Mouse (Mus musculus) spleen, postnatal 36 days (tissue): ENCODE measurements around the gene Ubxn1.
"Not testable (repeated sequence)": the region's sequence is repeated elsewhere in the genome, so short reads cannot be mapped to it uniquely, and the experiment has no call there.

ENCODE experiments used
- DNase-seq, 2 experiments: peaks; one replicate each; pipeline ENCODE4 v3.0.0; 2022; ENCODE audit warnings: low spot score in 2 of 2, mixed read lengths in 1 of 2

Gene Ubxn1

DNA sequence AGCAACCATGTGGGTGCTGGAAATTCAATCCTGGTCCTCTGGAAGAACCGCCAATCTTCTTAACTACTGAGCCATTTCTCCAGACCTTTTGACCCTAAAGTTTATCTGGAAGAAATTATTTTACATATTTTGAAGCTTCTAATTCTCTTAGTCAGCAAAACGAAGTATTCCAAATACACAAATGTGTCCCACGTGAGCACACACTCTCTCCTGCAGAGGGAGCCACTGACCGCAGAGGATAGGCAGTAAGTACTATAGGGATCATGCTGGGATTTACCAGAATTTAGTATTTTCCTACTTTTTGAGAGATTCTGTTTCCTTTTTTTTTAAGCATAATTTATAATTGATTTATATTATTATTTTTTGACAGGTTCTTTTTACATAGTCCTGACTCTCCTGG, 13.6 kb upstream of the Ubxn1 start:
- DNase-seq: peak in 1 of 2 experiments; percentile 46

DNA sequence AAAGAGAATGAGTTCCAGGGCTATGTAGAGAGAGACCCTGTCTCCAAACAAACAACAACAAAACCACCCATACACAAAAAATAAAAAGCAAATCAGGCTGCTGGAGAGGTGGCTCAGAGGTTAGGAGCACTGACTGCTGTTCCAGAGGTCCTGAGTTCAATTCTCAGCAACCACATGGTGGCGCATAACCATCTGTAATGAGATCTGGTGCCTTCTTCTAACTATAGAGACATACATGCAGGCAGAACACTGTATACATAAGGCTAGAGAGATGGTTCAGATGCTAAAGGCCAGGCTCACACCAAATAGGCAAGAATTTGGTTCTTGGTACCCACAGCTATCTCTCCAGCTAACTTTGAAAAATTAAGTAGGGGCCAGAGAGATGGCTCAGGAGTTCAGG, 12.3 kb upstream of the Ubxn1 start:
- DNase-seq: peak; percentile 43 to 56

DNA sequence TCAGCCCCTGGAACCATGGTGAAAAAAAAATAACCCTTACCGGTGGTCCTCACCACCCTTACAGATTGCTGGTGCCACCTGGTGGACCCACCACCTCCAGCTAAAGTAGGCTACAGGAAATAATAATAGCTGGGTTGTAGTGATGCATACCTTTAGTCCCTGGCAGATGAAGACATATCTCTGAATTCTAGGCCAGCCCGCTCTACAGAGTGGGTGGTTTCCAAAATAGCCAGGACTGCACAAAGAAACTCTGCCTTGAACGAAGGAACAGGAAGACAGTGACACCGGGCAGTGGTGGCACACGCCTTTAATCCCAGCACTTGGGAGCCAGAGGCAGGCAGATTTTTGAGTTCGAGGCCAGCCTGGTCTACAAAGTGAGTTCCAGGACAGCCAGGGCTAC, 7.0 kb upstream of the Ubxn1 start:
- DNase-seq: no peak

DNA sequence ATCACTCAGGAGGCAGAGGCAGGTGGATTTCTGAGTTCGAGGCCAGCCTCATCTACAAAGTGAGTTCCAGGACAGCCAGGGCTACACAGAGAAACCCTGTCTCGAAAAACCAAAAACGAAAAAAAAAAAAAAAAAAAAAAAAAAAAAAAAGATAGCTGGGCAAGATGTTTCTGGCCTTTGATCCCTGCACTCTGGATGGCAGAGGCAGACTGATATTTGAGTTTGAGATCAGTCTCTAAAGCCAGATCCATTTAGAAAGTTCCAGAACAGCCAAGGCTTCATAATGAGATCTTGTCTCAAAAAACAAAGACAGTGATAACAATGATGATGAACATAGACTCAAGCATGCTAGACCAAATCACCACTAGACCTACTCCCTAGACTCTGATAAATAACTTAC, 915 bp upstream of the Ubxn1 start:
- not testable (repeated sequence) for DNase-seq

DNA sequence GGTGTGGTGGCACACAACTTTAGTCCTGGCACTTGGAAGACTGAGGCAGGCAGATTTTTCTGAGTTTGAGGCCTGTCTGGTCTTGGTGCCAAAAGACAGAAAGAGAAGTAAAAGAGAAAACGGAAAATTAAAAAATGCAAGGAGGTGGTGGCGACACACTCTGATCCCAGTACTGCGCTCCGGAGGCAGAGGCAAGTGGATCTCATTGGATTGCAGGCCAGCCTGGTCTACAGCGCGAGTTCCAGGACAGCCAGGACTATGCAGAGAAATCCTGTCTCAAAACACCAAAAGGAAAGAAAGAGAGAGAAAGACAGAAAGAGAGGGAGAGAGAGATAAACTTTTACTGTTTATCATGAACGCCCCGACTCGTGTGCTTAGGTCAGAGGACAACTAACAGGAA, 458 bp upstream of the Ubxn1 start:
- no peak for DNase-seq

DNA sequence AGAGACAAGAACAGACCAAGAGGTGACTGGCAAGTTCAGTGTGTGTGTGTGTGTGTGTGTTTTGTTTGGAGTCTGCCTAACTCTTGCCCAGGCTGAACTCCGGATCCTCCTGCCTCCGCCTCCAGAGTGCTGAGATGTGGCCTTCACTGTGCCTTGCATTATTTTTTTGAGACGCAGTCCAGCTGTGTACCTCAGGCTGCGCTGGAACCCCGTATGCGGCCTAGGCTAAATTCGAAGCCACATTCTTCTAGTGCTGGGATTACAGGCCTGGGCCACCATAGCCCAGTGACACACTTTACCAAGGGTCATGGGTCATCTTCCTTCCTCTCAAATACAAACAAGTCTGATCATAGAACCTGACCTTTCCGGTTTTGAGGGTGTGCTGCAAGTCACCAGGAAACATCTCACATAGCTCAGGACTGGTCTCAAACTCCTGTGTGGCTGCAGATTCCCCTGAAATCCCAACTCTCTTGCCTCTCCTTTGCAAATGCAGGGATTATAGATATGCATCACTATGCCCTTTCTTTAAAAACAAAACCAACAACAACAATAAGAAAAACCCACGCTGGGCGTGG, 1.1 kb downstream of the Ubxn1 start:
- DNase-seq: no peak

DNA sequence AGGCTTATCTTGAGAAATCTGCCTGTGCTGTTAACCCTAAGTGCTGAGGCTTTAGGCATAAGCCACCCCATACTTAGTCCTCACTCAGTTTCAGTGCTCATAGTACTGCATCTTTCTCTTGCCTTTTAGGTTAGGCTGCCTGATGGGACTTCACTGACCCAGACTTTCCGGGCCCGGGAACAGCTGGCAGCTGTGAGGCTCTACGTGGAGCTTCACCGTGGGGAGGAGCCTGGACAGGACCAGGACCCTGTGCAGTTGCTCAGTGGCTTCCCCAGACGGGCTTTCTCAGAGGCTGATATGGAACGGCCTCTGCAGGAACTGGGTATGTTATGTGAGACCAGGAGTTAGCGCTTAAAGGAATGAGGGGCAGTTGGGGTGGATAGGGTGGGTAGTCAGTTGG, 3.7 kb downstream of the Ubxn1 start:
- DNase-seq: no peak

DNA sequence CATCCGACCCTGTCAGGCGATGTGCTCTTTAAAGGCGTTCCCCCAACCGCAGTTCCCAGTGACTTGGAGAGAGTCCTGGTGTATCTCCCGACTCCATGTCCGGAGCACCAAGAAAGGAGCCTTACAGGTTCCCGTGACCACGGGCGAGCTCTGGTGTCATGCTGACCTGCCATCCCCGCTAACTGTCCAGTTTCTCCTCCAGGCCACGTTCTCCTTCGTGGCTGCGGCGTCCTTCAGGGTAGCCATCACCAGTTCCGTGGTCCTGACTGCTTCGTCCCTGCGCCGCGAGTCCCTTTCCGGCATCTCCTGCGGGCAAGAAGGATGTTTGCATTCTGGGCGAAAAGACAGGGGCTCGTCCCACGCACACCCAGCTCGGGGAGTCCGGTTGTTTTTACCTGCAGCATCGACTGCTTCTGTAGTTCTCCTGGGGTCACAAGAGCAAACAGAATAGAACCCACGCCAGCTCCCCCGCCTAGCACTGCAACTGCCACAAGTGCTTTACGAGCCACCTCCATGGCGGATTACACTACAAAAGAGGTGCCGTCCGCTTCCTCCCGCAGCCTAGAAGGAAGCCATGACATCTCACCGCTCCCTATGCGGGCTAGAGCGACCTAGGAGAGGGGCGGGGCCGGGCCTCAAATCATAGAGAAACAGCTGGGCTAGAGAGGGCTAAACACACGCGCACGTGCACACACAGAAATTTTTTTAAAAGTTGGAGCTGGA, 9.2 kb downstream of the Ubxn1 start, which contains the start of gene Uqcc3:
Gene Uqcc3, minus strand, starts transcription at position 613 of the 723 bp plus-strand sequence.
- DNase-seq: peak; percentile 89 to 91

DNA sequence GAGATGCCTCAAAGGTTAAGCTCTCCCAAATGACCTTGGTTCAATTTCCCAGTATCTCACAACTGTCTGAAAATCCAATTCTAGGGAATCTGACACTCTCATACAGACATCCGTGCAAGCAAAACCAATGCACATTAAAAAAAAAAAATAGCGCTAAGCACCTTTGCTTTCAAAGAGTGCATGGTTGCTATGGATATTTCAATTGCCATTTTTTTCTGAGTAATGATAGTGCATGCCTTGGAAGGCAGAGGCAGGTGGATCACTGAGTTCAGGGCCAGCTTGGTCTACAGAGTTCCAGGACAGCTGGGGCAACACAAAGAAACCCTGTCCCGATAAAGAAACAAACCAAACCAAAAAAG, 9.7 kb downstream of the Ubxn1 start:
- DNase-seq: no peak

DNA sequence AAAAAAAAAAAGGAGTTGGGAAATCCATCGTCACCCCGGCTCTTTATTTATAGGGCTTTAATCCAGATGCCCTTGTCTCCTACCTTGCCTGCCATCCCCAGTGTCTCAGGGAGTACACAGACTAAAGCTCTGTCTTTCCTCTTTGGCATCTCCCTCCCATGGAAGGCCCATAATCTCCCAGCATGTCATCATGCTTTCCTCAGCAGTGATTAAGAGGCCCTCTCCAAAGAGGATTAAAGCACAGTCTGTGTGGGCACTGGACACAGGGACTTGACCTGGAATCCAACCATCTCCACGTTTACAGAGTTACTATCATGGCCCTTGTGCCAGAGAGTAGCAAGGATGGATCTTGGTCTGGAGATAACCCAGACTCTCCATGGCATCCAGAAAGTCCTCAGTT, 12.3 kb downstream of the Ubxn1 start, which contains the start of the genes Lbhd1 and Gm49403:
Gene Lbhd1, plus strand, starts transcription at position 117 of the 400 bp plus-strand sequence.
Gene Gm49403, plus strand, starts transcription at position 315 of the 400 bp plus-strand sequence.
- no peak for DNase-seq

DNA sequence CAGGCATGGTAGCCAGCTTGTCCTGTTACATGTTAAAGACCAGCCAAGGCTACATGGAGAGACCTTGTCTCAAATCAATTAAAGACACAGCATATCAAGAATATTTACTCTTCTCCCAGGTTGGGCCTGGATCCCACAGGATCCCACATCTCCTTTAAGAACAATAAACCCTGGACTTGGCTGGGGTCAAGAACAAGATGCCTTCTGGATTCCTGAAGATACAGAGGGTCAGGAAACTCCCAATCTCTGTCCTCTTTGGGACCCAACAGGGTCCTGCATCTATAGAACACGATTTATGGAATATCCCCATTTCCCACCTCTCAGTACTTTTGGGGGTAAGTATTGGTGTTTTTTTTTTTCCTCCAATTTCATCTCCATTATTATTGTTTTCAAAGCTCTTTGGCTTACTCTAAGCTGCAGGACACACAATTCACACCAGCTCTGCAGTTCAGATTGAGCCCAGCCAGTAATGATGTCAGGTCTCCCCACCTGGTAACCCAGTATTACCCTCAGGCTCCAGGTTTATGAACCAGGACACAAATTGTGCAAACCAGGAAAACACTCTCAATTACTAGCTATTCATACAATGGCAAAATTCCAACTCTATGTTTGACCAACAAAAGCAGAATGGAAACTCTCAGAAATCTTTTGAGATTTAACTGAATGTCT, 15.8 kb downstream of the Ubxn1 start:
- no peak for DNase-seq

DNA sequence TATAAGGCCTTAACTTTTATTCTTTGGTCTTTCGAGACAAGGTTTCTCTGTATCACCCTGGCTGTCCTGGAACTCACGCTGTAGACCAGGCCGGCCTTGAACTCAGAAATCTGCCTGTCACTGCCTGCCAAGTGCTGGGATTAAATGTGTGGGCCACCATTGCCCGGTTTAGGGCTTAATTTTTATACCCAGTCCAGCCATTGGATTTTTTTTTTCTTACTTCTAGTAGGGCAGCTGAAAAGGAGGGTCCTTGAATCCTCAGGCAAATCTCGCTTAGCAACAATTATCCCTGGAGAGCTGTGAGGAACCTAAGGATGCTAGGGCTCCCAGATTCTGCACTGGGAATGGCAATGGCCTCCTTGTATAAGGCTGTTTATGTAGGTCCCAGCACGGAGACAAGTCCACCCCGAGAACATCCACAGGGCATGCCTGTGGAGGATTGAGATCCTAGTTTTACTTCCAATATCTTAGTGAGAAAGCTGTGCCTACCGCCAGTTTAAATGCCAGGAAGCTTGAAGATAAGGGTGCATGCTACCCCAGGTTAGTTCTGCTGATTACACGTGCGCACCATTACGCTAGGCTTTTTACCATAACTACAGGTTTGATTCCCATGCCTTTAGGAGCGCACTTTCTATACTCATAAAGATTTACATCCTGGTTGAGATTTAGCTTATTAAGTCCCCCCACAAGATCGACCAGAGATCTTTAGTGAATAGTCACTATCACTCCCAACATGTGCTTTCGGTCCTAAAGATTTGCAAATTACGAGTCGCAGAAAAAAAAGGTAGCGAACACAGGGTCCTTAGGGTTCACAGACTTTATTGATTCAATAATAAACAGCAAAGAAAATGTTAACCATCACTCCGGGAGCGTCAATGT, 16.5 kb downstream of the Ubxn1 start:
- no peak for DNase-seq

DNA sequence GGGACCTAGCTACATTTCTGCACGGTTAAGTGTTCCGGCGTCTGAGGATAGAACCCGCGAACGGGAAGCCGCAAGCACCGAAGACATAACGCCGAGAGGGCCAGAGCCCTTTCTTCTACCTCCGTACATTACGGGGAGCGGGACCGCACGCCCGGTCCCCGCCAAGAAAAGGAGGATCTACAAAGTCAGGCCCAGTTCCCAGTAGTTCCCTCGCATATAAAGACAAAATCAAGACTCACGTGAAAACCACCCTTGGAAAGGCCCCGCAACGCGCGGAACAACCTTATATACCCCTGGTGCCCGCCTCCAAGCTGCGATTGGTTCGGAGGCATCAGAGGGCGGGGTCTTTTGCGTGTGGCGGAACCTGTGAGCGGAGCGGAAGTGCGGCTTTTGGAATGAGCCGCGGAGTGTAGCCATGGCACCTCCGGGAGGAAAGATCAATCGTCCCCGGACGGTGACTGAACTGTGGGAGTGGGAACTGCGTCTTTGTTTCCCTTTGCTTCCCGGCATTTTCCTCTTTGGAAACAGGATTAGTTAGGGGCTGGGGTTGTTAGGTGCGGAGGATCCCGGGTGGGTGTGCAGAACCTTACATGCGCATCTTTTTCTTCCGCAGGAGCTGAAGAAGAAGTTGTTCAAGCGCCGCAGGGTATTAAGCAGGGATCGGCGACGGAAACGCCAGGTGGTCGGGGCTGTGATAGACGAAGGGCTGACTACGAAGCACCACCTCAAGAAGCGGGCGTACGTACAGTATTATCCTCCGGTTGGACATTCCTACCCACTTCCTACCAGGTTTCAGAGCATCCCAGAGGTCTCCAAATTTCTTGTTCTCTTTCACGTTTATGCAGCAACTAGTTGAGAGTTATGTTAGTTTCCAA, 17.5 kb downstream of the Ubxn1 start, which contains the start of the genes 1810009A15Rik and Gm49416:
Gene 1810009A15Rik, plus strand, starts transcription at position 343 of the 875 bp plus-strand sequence.
Gene Gm49416, plus strand, starts transcription at position 416 of the 875 bp plus-strand sequence.
- DNase-seq: peak; percentile 94 to 97

DNA sequence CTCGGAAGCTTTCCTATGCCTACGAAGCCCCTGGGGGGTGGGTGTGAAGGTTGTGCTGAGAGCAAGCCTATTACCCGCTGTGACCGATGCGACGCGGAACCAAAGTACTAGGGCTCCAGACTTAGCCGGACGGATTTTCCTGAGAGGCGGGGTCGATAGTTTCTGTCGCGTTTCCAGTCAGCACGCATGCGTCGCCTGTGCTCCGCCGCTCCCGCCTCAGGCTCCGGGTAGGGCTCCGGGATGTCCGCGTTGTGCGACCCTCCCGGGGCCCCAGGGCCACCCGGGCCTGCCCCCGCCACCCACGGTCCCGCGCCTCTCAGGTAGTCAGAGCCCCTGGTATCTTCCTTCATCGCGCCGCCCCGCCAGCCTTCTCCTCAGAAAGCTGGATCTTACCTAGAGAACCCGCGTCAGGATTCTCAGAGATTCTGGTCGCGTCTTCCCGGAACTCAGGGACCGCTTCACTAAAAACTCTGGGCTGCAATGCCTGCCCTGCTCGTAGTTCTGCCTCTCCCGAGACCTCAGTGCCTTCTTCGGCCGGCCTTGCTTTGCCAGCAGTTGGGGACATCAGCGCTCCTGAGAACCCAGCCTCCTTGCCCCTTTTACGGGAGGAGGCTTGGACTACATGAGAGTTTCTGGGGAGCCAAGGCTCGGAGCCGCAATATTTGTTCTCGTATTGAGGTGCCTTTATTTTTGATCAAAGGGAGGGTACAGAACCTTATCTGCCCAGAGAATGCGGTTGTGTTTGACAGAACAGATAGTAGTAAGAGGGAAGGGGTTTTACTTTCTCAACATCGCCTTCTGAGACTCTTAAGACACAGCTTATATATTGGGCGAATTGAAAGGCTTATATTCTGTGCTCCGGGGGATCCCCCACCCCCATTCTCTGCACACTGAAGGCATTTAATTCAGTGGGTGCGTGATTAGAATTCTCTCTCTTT, 21.8 kb downstream of the Ubxn1 start, which contains the start of gene Ints5:
Gene Ints5, plus strand, starts transcription at position 177 of the 938 bp plus-strand sequence.
- peak; percentile 78 to 85 for DNase-seq

DNA sequence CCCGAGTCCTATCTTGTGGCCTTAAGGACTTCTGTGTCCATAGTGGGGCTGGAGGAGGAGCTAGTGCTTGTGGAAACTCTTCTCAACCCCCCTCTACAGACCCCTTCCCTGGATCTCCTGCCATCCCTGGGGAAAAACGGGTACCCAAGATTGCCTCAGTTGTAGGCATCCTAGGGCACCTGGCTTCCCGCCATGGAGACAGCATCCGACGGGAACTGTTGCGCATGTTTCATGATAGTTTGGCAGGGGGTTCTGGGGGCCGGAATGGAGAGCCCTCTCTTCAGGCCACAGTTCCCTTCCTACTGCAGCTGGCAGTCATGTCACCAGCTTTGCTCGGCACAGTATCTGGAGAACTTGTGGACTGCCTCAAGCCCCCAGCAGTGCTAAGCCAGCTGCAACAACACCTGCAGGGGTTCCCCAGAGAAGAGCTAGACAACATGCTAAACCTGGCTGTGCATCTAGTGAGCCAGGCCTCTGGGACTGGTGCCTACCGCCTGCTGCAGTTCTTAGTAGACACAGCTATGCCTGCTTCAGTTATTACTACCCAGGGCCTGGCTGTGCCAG, 24.2 kb downstream of the Ubxn1 start:
- DNase-seq: no peak

DNA sequence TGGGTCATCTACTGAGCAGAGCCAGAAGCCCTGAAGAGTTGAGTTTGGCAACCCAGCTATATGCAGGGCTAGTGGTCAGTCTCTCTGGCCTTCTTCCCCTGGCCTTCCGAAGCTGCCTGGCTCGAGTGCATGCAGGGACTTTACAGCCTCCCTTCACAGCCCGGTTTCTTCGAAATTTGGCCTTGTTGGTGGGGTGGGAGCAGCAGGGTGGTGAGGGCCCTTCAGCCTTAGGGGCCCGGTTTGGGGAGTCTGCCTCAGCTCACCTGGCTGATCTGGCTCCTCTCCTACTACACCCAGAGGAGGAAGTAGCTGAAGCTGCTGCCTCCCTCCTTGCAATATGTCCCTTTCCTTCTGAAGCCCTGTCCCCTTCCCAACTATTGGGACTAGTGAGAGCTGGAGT, 24.9 kb downstream of the Ubxn1 start:
- not testable (repeated sequence) for DNase-seq

DNA sequence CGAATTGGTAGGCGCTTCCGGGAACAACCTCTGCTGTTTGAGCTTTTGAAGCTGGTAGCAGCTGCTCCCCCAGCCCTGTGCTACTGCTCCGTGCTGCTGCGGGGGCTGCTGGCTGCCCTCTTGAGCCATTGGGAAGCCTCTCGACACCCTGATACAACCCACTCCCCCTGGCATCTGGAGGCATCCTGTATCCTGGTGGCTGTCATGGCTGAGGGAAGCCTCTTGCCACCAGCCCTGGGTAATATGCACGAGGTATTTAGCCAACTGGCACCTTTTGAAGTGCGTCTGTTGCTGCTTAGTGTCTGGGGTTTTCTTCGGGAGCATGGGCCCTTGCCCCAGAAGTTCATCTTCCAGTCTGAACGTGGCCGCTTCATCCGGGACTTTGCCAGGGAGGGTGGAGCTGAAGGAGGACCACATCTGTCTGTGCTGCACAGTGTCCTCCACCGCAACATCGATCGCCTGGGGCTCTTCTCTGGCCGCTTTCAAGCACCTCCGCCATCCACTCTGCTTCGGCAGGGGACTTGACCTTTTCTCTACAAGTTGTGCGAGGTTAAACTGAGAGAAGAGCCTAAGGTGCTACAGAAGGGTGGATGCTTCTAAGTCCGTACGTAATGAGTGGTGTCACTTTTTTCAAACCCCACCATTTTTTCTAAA, 26.0 kb downstream of the Ubxn1 start:
- DNase-seq: not testable (repeated sequence)

DNA sequence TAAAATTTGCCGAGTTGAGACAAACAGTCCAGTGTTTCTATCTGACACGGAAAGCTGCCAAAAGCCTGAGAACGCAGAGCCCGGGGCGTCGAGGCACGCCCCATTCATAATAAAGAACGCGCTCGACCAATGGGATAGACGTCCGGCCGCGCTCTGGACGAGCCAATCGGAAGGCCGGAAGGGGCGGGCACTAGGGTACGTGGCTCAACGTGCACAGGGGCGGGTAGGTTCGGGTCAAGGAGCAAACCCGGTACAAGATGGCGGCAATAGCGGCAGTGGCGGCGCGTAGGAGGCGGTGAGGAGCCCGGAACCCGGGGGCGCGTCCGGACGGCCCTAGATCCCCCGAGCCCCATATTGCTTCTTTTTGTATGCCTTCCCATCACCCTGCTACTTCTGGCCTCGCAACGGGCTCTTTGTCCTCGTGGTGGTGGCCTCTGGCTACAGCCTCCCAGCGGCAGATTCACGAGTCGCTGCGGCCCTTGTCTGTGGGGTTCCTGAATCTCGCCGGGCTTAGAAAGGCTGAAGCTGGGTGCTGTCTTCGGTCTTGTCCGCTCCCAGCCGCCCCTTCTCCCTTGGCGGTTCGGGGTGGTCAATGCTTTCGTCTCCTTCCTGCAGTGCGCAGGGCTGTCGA, 26.7 kb downstream of the Ubxn1 start, which contains the start of gene Ganab:
Gene Ganab, plus strand, starts transcription at position 207 of the 631 bp plus-strand sequence.
- peak; percentile 96 to 98 for DNase-seq
